8 mouse cellular contexts compared by ENCODE assay signal in genomic region chr1:92100371-92100891, GRCm38 (mm10).
DNase-seq lines count a peak whose midpoint lies in the region.

No protein-coding gene starts in this region.

- no peak overlapping the region for H3K4me3 ChIP-seq in hindbrain, embryonic 10.5 days

- peaks cover 19% of the 10 kb centered on the region; the same call in 1 of the 2 replicates for H3K4me1 ChIP-seq in hindbrain, embryonic 10.5 days (replicated peaks)

- 73% methylated on average over 4 of the region's 4 CpGs for WGBS in hindbrain, embryonic 10.5 days

- DNase-seq in kidney, adult 11 months, result peak; percentile 37
- DNase-seq in kidney, postnatal 10 days, result no peak
- peak; percentile 78 for DNase-seq in adrenal gland, postnatal 10 days
- DNase-seq in gastrocnemius, postnatal 10 days, result peak; percentile 23
- DNase-seq in left cerebral cortex, adult 18-20 months (ENCODE audit: low spot score in 2 of 2), result peak; percentile 13 to 31
- DNase-seq in right cerebral cortex, postnatal 4 days, result peak; percentile 10
- no peak for DNase-seq in spleen, postnatal 36 days (ENCODE audit: low spot score in 2 of 2)
- no peak for DNase-seq in hindbrain, embryonic 10.5 days (ENCODE audit: low spot score)

- no peaks in the 10 kb centered on the region for H3K9me3 ChIP-seq in hindbrain, embryonic 10.5 days

- no peaks in the 10 kb centered on the region for H3K36me3 ChIP-seq in hindbrain, embryonic 10.5 days

- no peaks in the 10 kb centered on the region for H3K27me3 ChIP-seq in hindbrain, embryonic 10.5 days (ENCODE audit: insufficient read depth, poor library complexity, severe bottlenecking)

- H3K27ac ChIP-seq in hindbrain, embryonic 10.5 days, result no peak overlapping the region

Comparison
In these comparisons a context has a peak if more than half of its experiments do, and no peak if none do; other contexts are left out.
1. DNase-seq: peak in kidney, adult 11 months (single experiment), adrenal gland, postnatal 10 days (single experiment), gastrocnemius, postnatal 10 days (single experiment), left cerebral cortex, adult 18-20 months (2 of 2) and right cerebral cortex, postnatal 4 days (single experiment); none in kidney, postnatal 10 days (single experiment), spleen, postnatal 36 days (0 of 2) and hindbrain, embryonic 10.5 days (single experiment).